Mouse (Mus musculus) liver, embryonic 14.5 days (tissue): ENCODE results near the gene Rasa2.

Experiments
- CTCF ChIP-seq: IDR thresholded peaks from 2 replicates; pipeline ENCODE4 v1.5.1; 2016; ENCODE audit warnings: antibody characterized with exemption, low read depth, control low read depth
- EP300 ChIP-seq: IDR thresholded peaks from 2 replicates; pipeline ENCODE4 v1.6.1; 2016; ENCODE audit warnings: antibody characterized with exemption, low read depth

GRCm38 (mm10) chr9:96583496-96583895 is 47.9 kb downstream of the Rasa2 start:
- TF ChIP-seq EP300, result no peak
- TF ChIP-seq CTCF, result no peak
